Mouse (Mus musculus): ENCODE data around the gene Pla2g5. TPM values are rescaled to one million over a fixed set of nuclear protein-coding genes. Genes with fewer than 3 reads are reported as not detected.
"Not testable (repeated sequence)": the region's sequence is repeated elsewhere in the genome, so short reads cannot be mapped to it uniquely, and the experiment has no call there.

Pla2g5 gene
- polyA plus RNA-seq, 1 experiment from 2014 or later: 0.28 TPM

GRCm38 (mm10) chr4:138877731-138878130 is 14.4 kb upstream of the Pla2g5 start, which contains the start of gene Pla2g2e:
TSS of gene Pla2g2e (plus strand) at chr4:138877942.
- H3K27ac ChIP-seq (replicated peaks): 0 out of 2 replicates have a peak within 1 kb of the TSS, but pooled peaks have one; percentile 18
- no peak for ATAC-seq (ENCODE audit: low read depth)
- H3K36me3 ChIP-seq: no peaks in the 10 kb centered on the region
- H3K9me3 ChIP-seq: no peaks in the 10 kb centered on the region
- H3K4me1 ChIP-seq (replicated peaks): peaks cover 11% of the 10 kb centered on the region
- H3K4me3 ChIP-seq: no peak within 1 kb of the TSS
- no peak within 1 kb of the TSS for H3K4me2 ChIP-seq
- H3K9ac ChIP-seq: no peak within 1 kb of the TSS
- WGBS: 84% methylated on average over 4 of the region's 4 CpGs
- H3K27me3 ChIP-seq: peaks cover 15% of the 10 kb centered on the region; the same call in 1 of the 2 replicates

DNA sequence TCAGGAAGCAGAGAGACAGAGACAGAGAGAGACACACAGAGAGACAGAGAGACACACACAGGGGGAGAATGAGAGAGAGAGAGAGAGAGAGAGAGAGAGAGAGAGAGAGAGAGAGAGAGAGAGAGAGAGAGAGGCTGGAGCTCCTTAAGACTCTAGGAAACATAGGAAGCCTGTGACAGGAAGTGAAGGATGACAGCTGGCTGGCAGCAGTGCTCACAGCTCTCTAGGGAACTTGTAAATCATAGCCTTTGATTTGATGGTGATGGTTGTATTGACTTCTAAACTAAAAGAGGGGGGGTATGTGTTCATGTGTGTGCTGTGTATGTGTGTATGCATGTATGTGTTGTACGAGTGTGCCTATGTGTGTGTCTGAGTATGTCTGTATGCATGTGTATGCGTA is 12.7 kb upstream of the Pla2g5 start:
- Histone ChIP-seq H3K4me3 (no peak overlapping the region), H3K27me3 (peaks cover 10% of the 10 kb centered on the region; the same call in 1 of the 2 replicates), H3K27ac (replicated peaks) (no peak overlapping the region), H3K9me3 (no peaks in the 10 kb centered on the region), H3K4me2 (no peak overlapping the region), H3K9ac (no peak overlapping the region), H3K4me1 (replicated peaks) (no peaks in the 10 kb centered on the region), H3K36me3 (no peaks in the 10 kb centered on the region)
- no peak for ATAC-seq (ENCODE audit: low read depth)
- WGBS: 96% methylated on average over 2 of the region's 2 CpGs

DNA sequence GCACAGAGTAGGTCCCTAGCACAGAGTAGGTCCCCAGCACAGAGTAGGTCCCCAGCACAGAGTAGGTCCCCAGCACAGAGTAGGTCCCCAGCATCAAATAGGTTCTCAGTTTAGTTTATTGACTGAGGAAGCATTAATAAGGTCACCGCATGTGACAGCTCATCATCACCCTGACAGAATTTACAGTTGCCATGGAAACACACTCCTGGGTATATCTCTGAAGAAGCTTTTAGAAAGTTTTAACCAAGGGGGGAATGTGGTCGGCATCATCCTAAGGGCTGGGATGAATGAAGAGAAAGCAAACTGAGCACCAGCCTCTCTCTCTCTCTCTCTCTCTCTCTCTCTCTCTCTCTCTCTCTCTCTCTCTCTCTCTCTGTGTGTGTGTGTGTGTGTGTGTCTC is 12.0 kb upstream of the Pla2g5 start:
- H3K9me3 ChIP-seq; H3K36me3 ChIP-seq; ATAC-seq (ENCODE audit: low read depth); H3K4me3 ChIP-seq; H3K27ac ChIP-seq (replicated peaks); H3K4me2 ChIP-seq; H3K27me3 ChIP-seq; H3K9ac ChIP-seq; H3K4me1 ChIP-seq (replicated peaks): not testable (repeated sequence)
- 88% methylated on average over 2 of the region's 2 CpGs for WGBS

- Histone ChIP-seq H3K4me1 (replicated peaks) (no peaks in the 10 kb centered on the region), H3K36me3 (no peaks in the 10 kb centered on the region), H3K27ac (replicated peaks) (no peak within 1 kb of the TSS), H3K27me3 (no peaks in the 10 kb centered on the region), H3K4me3 (no peak within 1 kb of the TSS), H3K9ac (no peak within 1 kb of the TSS), H3K9me3 (no peaks in the 10 kb centered on the region), H3K4me2 (no peak within 1 kb of the TSS)
- ATAC-seq (ENCODE audit: low read depth): no peak
- 78% methylated on average over 6 of the region's 6 CpGs for WGBS
These were observed 10.6 kb upstream of the Pla2g5 start, which contains the start of gene Gm13030 for GRCm38 (mm10) chr4:138873864-138874263. TSS of gene Gm13030 (minus strand) at chr4:138873964.

- H3K27ac ChIP-seq (replicated peaks): no peak overlapping the region
- no peaks in the 10 kb centered on the region for H3K9me3 ChIP-seq
- H3K36me3 ChIP-seq: no peaks in the 10 kb centered on the region
- no peaks in the 10 kb centered on the region for H3K4me1 ChIP-seq (replicated peaks)
- H3K9ac ChIP-seq: no peak overlapping the region
- H3K27me3 ChIP-seq: no peaks in the 10 kb centered on the region
- 58% methylated on average over 8 of the region's 8 CpGs for WGBS
- no peak overlapping the region for H3K4me2 ChIP-seq
- ATAC-seq (ENCODE audit: low read depth): no peak
- no peak overlapping the region for H3K4me3 ChIP-seq
These were observed 5.4 kb upstream of the Pla2g5 start for GRCm38 (mm10) chr4:138868666-138869065.

GRCm38 (mm10) chr4:138866413-138866812 is 3.1 kb upstream of the Pla2g5 start:
- ATAC-seq (ENCODE audit: low read depth): no peak
- 15% methylated on average over 7 of the region's 7 CpGs for WGBS
- Histone ChIP-seq H3K4me2 (no peak overlapping the region), H3K4me3 (no peak overlapping the region), H3K27ac (replicated peaks) (no peak overlapping the region), H3K9me3 (no peaks in the 10 kb centered on the region), H3K4me1 (replicated peaks) (no peaks in the 10 kb centered on the region), H3K27me3 (no peaks in the 10 kb centered on the region), H3K36me3 (no peaks in the 10 kb centered on the region), H3K9ac (no peak overlapping the region)

GRCm38 (mm10) chr4:138865991-138866390 is 2.7 kb upstream of the Pla2g5 start:
- Histone ChIP-seq H3K4me2 (no peak overlapping the region), H3K9ac (no peak overlapping the region), H3K4me3 (no peak overlapping the region), H3K4me1 (replicated peaks) (no peaks in the 10 kb centered on the region), H3K9me3 (no peaks in the 10 kb centered on the region), H3K27ac (replicated peaks) (no peak overlapping the region), H3K27me3 (no peaks in the 10 kb centered on the region), H3K36me3 (no peaks in the 10 kb centered on the region)
- WGBS: 68% methylated on average over 6 of the region's 6 CpGs
- no peak for ATAC-seq (ENCODE audit: low read depth)

- peaks cover 2% of the 10 kb centered on the region; the same call in 1 of the 2 replicates for H3K4me1 ChIP-seq (replicated peaks)
- H3K27me3 ChIP-seq: no peaks in the 10 kb centered on the region
- no peaks in the 10 kb centered on the region for H3K36me3 ChIP-seq
- no peak overlapping the region for H3K4me3 ChIP-seq
- ATAC-seq (ENCODE audit: low read depth): no peak
- H3K4me2 ChIP-seq: no peak overlapping the region
- WGBS: 15% methylated on average over 5 of the region's 5 CpGs
- H3K27ac ChIP-seq (replicated peaks): no peak overlapping the region
- no peaks in the 10 kb centered on the region for H3K9me3 ChIP-seq
- no peak overlapping the region for H3K9ac ChIP-seq
These were observed 1.8 kb upstream of the Pla2g5 start for GRCm38 (mm10) chr4:138865092-138865491.

DNA sequence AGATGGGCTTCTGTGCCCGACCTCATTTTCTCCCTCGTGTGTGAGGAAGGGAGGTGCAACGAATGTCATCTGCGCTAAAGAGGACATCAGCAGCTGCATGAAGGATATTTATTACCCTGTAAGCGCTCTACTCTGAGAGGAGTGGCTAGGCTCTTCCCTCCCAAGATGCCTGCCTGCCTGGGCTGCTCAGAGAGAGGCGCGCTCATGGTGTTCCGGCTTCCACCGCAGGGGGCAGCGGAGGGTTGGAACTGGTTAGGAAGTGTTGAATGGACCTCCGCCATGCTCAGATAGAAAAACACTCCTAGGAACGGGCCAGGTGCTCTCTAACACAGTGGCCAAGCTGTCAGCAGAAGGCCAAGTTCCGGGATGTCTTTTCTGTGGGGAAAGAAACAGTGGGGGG is 3.6 kb downstream of the Pla2g5 start:
- Histone ChIP-seq H3K9me3 (no peaks in the 10 kb centered on the region), H3K4me2 (peak overlapping the region; percentile 51), H3K36me3 (no peaks in the 10 kb centered on the region), H3K9ac (peak overlapping the region; percentile 39), H3K4me3 (peak overlapping the region; percentile 27), H3K4me1 (replicated peaks) (peaks cover 12% of the 10 kb centered on the region; the same call in 1 of the 2 replicates), H3K27ac (replicated peaks) (peak overlapping the region; percentile 43), H3K27me3 (no peaks in the 10 kb centered on the region)
- peak; percentile 91 for ATAC-seq (ENCODE audit: low read depth)
- WGBS: 5% methylated on average over 13 of the region's 13 CpGs

DNA sequence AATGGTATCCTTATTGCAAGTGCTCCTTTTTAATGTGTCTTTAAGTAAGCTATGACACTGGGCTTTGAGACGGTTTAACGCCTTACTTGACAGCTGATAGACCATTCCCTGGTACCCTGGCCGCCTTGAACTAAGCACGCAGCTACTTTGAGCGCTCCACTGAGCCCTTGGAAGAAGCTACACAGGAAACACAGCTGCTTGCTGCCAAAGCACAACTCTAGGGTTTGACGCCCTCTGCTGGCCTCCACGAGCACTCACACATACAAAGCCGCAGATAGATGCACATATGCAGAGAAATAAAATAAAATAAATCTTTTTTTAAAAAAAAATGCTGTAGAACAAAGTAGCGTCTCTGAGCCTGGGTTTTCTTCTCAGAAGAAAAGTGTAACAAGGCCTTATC is 4.0 kb downstream of the Pla2g5 start:
- ATAC-seq (ENCODE audit: low read depth): peak; percentile 45; the same call in 1 of the 2 replicates
- Histone ChIP-seq H3K4me1 (replicated peaks) (peaks cover 12% of the 10 kb centered on the region; the same call in 1 of the 2 replicates), H3K27me3 (no peaks in the 10 kb centered on the region), H3K36me3 (no peaks in the 10 kb centered on the region), H3K27ac (replicated peaks) (no peak overlapping the region; the same call in none of the 2 replicates), H3K9ac (peak overlapping the region; percentile 39), H3K4me3 (peak overlapping the region; percentile 27), H3K4me2 (peak overlapping the region; percentile 51), H3K9me3 (no peaks in the 10 kb centered on the region)
- WGBS: 24% methylated on average over 9 of the region's 9 CpGs

- H3K9ac ChIP-seq: no peak overlapping the region
- no peaks in the 10 kb centered on the region for H3K36me3 ChIP-seq
- no peak for ATAC-seq (ENCODE audit: low read depth)
- no peaks in the 10 kb centered on the region for H3K9me3 ChIP-seq
- no peak overlapping the region for H3K4me3 ChIP-seq
- no peak overlapping the region for H3K27ac ChIP-seq (replicated peaks)
- H3K27me3 ChIP-seq: no peaks in the 10 kb centered on the region
- 87% methylated on average over 15 of the region's 15 CpGs for WGBS
- H3K4me2 ChIP-seq: no peak overlapping the region
- H3K4me1 ChIP-seq (replicated peaks): peaks cover 12% of the 10 kb centered on the region; the same call in 1 of the 2 replicates
These were observed 4.8 kb downstream of the Pla2g5 start for GRCm38 (mm10) chr4:138858446-138858845.

GRCm38 (mm10) chr4:138857576-138857975 is 5.7 kb downstream of the Pla2g5 start:
- Histone ChIP-seq H3K4me1 (replicated peaks) (peaks cover 12% of the 10 kb centered on the region; the same call in 1 of the 2 replicates), H3K27ac (replicated peaks) (no peak overlapping the region), H3K4me3 (no peak overlapping the region), H3K36me3 (no peaks in the 10 kb centered on the region), H3K9me3 (no peaks in the 10 kb centered on the region), H3K9ac (no peak overlapping the region), H3K27me3 (no peaks in the 10 kb centered on the region), H3K4me2 (no peak overlapping the region)
- 86% methylated on average over 10 of the region's 10 CpGs for WGBS
- ATAC-seq (ENCODE audit: low read depth): no peak

DNA sequence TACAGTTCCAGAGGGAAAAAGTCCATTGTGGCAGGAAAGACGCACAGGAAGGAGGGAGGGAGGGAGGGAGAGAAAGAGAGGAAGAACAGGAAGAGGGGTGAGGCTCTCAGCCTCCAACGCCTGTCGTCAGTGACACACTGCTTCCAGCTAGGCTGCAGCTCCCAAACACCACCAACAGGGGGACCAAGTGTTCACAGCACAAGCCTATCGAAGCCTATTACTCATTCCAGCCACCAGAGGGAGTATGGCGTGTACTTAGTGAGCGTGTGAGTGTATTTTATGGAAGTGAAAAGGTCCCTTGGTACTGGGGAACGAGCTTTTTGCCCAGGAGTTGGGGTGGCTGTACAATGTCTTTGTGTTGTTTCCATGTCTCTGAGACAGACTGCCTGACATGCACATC is 6.8 kb downstream of the Pla2g5 start:
- ATAC-seq (ENCODE audit: low read depth): no peak
- H3K36me3 ChIP-seq: no peaks in the 10 kb centered on the region
- H3K4me1 ChIP-seq (replicated peaks): peaks cover 12% of the 10 kb centered on the region; the same call in 1 of the 2 replicates
- H3K9ac ChIP-seq: no peak overlapping the region
- H3K4me2 ChIP-seq: no peak overlapping the region
- WGBS: 25% methylated on average over 7 of the region's 7 CpGs
- no peaks in the 10 kb centered on the region for H3K27me3 ChIP-seq
- H3K4me3 ChIP-seq: no peak overlapping the region
- no peaks in the 10 kb centered on the region for H3K9me3 ChIP-seq
- H3K27ac ChIP-seq (replicated peaks): no peak overlapping the region
